Mouse (Mus musculus) gastrocnemius, postnatal 4 days (tissue): ENCODE results near the gene Tfcp2l1. TPM values are rescaled to one million over a fixed set of nuclear protein-coding genes. Genes with fewer than 3 reads are reported as not detected.
A peak's percentile ranks its signal among the peaks of the same experiment; 100 is the strongest.
"Not testable (repeated sequence)": the region's sequence is repeated elsewhere in the genome, so short reads cannot be mapped to it uniquely, and the experiment has no call there.

Experiments
- DNase-seq, 2 experiments: peaks; one replicate each; pipeline ENCODE4 v3.0.0; 2021 to 2022; ENCODE audit warnings: low spot score in 2 of 2, mixed read lengths in 2 of 2
- long read RNA-seq, 2 experiments: library from polyadenylated mRNA; stranded (forward); transcript quantifications; one replicate each; pipeline ENCODE4 v2.0.0; 2021
- total RNA-seq, 2 experiments: library from RNA; stranded (reverse); gene quantifications; 2 replicates each; pipeline ENCODE4 v1.2.3; 2021

Tfcp2l1 gene
- under 1 TPM; 0.23 to 0.37 TPM for total RNA-seq
- long read RNA-seq, experiment 1, partial matches to known transcripts: 0 of 1 reads
- long read RNA-seq, experiment 1, other reads (novel, unspliced or antisense): 1 of 1 reads
- long read RNA-seq, experiment 2: 0 reads

DNA sequence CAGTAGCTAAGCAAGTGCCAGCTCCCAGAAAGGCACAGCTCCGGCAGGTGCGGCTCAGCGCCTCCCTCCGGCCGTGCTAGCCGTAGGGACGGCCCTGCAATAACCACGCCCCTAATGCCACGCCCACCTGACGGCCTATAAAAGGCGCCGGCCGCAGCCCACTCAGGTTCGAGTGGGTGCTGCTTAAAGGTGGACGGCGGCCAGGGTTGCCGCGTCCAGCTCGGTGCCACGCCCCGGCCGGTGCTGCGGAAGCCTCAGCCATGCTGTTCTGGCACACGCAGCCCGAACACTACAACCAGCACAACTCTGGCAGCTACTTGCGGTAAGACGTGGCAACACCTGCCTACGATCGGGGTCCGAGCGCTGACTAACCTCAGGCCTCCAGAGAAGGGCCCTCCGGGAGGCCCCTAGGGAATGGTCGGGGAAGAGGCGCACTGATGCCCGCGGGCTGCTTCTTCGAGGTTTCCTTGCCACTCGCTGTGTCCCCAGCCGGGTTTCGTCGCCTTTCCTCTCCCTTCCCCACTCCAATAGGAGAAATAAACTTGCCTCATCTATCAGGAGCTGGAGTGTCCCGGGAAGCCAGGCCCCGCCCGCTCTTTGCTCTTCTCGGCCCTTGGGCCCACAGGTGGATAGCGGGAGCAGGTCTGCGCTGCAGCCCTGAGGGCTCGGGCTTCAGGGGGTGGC is at the start of gene Tfcp2l1:
Gene Tfcp2l1 (plus strand): TSS at position 165 of the 684 bp plus-strand sequence.
- peak; percentile 38 to 54 for DNase-seq

DNA sequence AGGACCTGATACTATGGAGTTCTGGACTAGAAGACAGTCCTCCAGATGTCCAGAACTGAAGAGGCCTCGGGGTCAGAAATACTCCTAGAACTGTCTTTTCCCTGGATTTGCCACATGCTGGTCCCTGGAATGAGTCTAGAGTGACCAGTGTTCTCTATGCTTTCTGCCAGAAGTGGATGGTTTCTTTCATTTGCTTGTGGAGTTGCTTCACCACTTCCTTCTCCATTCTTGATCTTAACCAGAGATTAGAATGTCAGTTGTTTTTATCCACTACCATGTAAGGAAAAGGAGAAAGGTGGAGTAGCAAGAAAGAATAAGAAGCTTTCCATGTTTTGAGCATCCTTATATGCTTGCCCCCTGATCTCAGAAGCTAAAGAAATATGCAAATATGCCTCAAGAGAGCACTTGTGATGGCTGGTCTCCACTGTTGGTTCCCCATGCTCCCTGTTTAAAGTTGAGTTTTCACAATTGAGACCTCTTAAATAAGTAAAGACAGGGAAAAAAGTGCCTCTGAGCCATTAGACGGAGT is 47.5 kb upstream of the Tfcp2l1 start:
- no peak for DNase-seq

DNA sequence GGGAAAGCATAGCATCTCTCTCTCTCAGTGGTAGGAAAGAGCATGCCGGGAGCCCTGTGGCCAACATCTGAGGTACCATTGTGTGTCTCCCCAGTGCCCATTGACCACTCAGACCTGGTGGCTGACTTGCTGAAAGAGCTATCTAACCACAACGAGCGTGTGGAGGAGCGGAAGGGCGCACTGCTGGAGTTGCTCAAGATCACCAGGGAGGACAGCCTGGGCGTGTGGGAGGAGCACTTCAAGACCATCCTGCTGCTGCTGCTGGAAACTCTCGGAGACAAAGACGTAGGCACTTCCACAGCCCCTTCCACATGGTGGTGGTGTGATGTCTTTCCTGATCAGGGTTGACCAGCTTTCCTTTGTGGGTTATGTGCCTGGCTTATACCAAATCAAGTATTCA is 46.6 kb upstream of the Tfcp2l1 start:
- DNase-seq: no peak

DNA sequence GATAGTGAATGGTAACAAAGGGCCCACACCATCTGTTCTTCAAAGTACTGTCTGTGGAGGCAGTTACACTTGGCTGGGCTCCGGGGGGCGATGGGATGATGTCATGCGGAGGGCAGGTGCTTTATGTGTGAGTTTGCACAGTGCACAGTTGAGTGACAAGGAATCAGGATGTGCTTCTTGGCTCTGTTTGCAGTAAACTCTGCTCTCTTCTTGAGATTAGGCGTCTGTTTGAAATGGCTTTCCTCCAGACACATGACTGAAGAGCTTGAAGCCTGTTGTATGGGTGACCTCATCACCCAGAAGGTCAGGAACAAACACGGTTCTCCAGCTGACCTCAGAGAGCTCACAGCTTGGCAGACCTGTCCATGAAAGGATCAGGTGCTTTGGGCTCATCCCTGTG is 38.0 kb upstream of the Tfcp2l1 start:
- no peak for DNase-seq

DNA sequence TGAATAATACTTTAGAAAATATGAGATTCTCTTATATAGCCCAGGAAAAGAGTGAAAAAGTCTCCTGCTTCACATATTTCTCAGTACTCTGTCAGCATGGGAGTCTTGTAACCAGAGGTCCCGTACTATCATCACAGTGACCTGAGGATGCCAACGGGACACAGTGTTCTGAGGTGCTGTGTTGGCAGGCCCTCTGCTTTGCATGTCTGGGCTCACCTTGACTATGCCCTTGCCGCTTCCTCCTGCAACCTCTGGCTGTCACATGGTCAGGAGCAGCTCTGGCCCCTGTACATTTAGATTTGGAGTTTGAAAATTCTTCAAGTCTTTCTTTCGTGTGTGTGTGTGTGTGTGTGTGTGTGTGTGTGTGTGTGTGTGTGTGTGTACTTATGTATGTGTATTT is 34.8 kb upstream of the Tfcp2l1 start:
- DNase-seq: no peak

DNA sequence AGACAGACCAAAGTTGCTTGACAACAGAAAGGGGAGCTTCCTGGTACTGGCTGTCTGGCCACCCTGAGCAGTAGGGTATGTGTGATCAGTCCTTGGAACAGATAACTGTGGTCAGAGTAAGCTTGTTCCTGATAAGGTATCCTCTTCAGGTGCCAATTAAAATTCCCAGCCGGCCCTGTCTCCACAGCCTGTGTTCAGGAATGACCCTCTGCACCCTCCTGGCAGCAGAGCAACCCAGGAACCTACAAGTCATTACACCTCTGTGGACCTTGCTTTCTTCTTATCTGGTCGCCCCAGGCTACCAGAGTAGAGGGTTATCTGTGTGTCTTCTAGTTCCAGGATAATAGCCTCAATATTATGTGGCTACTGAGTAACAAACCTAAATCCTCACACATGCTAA is 32.4 kb upstream of the Tfcp2l1 start:
- no peak for DNase-seq

DNA sequence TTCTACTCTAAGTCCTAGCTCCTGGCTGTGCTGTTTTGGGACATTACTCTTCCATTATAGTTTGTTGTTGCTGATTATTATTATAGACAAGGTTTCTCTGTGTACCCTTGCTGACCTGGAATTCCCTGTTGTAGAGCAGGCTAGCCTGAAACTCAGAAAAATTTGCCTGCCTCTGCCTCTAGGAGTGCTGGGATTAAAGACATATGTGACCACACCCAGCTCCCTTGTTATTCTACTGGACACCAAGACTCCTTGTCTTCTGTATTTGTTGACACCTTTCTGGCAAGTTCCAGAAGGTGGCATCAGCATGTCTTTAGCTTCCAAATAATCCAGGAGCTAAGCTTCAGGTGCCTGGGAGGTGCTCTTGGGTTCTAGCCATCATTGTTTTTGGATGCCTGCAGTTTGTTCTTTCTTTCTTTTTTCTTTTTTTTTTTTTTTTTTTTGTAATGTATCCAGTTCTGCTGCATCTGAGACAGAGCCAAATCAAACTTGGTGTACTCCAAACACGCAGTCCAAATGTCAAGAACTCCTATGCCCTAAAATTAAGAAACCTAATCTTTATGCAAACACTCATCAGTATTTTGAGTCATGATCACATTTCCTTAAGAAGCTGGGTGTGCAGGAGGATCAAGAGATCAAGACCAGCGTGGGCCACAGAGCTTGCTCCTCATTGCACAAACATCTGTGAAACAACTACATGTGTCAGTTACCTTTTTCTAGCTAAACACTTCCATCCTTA is 30.1 kb upstream of the Tfcp2l1 start:
- DNase-seq: no peak

DNA sequence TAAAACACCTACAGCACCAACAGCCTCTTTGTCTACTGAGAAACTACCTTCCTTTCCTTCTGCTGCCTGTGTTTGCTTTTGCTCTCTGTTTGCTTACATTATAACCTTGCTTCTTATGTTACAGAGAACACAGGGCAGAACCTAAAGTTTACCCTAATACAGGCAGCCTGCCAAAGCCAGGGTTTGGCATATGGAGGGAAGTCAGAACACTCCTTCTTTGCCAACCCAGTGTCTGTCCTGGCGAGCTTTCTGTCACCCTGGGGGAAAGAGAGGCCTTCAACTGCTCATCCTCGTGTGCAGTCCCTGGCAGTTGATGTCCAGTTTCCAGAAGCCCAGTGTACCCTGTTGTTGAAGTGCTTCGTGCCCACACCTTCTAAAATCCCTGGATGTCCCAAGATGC is 29.4 kb upstream of the Tfcp2l1 start:
- no peak for DNase-seq

DNA sequence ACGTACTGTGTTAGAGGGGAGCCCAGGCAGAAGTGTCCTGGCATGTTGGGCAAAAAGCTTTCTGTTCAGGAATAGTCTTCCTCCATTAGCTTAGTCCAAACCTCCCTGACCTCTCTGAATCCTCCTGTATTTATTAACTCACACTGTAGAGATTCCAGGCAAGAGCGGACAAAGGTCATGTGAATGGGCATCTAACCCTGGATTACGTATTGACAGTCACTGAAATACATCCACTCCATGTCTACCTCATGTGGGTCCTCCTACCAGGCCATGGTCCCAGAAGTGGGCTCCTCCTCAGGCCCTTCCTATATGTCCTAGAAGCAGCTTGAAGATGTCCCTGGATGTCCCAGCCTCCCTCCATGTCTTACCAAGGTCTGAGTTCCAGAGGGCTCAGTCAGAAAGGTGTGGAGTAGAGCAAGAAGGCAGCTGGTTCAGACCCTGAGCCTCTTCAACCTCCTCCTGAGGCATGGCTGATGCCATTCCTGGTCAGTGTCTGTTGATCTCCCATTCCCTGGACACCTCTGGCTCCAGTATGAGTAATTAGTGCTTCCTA is 14.0 kb upstream of the Tfcp2l1 start:
- no peak for DNase-seq

DNA sequence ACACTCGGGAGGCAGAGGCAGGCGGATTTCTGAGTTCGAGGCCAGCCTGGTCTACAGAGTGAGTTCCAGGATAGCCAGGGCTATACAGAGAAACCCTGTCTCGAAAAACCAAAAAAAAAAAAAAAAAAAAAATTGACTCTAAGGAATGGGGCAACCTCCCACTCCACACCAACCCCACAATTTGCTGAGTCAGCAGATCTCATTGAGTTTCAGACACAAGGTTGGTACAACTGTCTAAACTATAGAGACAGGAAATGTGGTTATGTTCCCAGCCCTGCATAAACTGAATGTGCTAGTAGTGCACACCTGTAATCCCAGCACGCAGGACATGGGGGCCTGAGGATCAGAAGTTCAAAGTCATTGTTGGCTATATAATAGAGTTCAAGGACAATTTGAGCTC is 6.7 kb upstream of the Tfcp2l1 start:
- DNase-seq: not testable (repeated sequence)

DNA sequence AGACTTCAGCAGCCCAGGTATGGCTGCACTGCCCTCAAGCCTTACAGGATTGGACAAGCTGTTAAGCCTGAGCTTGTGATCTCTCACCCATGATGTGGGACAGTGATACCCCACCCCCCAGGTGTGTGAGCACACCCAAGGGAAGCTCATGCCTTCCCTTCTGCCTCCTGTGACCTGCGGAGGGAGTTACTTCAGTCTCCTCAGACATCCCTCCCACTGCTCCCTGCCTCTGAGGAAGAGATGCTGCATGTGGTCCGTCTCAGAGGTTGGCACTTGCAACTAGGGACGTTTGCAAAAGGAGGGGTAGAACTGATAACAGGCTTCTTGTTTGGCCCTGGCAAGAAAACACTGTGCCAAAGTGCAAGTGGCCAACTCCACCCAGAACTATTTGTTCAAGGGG is 4.9 kb upstream of the Tfcp2l1 start:
- DNase-seq: no peak

DNA sequence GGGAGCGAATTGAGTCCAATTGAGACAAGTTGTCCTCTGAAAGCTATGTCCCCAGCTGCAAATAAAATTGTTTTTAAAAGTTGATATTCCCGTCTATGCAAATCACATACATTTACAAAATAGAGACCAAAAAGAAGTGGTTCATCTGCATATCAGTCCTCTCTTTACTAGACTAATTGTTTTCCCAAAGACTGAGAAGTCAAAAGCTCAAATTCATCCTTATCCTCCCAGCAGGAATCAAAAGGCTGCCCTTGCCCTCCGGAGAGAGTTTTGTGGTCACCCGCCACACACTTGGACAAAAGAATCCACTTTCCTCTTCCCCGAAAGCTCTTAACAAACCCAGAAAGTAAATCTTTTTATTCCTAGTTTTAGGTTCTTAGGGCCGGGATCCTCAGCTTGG is 2.3 kb upstream of the Tfcp2l1 start:
- no peak for DNase-seq

DNA sequence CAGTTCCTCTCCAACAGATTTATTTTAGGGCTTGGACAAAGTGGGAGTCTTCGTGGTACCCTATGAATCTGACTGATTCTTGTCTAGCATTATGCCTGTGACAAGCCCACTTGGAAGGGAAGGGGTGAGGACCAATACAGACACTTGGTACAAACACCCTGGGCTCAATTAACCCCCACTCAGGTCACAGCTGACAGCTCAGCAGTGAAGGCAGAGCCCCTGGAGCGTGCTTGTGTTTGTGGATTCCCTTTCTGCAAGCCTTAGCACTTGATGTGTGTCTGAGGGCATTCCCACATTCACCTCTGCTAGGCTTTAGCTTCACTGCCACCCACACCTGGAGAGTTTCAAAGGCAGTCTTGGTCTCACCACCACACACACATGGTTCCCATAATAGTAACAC is 1.8 kb upstream of the Tfcp2l1 start:
- DNase-seq: no peak

DNA sequence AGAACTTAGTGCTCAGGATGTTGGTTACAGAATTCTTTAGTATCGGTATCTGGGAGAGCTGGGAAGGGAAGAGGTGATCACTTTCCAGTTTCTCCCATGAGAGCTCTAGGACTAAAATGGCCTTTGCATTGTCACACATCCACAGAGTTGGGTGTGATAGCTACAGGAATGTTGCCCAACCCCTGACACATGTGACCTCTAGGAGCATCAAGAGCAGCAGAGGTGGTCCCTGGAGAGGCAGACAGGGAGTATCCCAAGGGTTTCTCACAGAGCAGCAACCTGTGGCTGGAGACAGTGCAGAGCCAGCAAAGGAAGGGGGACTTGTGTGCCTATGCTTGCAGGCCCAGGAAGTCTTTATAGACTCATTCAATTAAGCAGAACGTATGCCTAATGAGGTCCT is 1.3 kb upstream of the Tfcp2l1 start:
- no peak for DNase-seq

DNA sequence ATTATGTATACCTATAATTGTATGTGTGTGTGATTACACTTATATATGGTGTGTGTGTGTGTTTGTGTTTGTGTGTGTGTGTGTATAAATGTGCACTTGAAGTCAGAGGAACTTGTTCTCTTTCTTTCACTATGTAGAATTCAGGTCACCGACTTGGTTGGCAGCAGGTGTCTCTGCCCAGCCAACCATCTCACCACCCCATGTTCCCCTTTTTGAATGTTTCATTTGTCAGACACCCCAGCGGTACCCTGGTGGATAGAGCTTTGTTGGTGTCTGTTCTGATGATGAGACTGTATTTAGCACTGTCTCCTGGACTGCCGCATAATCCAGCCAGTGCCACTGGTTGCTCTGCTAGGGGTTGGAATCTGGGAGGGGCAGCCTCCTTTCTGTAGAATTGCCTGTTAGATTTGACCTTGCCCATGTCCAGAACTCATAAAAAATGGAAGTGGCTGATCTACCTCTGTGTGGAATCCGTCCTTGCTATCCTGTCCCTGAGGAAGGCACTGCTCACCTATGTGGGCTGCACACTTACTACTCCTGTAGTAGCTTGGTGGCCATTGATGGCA is 5.8 kb downstream of the Tfcp2l1 start:
- no peak for DNase-seq

DNA sequence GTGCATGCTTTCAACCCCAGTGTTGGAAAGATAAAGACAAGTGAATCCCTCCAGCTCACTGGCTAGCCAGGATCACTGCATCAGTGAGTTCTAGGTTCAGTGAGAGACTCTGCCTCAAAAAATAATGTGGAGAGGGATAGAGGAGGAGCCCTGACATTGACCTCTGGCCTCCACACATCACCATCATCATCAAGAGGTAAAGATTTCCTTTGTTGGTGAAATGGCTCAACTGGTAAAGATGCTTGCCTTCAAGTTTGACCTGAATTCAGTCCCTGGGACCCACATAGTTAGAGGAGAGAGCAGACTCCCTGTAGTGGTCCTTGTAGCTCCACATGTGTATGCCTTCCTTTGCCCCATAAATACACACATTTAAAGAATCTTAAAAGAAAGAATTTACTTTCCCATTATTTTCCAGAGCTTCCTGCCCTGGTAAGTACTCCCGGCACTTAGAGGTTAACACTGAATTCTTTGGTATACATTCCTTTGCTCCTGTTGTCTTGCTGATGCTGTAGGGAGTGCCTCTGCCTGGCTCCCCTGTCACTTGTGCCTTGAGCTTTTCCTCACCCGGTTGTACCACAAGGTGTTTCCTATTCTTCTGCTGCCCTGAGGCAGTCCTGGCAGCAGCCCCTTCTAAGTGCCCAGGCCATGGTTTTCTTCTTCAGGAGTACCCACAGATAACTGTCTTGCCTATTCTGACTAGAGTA is 14.7 kb downstream of the Tfcp2l1 start:
- no peak for DNase-seq

DNA sequence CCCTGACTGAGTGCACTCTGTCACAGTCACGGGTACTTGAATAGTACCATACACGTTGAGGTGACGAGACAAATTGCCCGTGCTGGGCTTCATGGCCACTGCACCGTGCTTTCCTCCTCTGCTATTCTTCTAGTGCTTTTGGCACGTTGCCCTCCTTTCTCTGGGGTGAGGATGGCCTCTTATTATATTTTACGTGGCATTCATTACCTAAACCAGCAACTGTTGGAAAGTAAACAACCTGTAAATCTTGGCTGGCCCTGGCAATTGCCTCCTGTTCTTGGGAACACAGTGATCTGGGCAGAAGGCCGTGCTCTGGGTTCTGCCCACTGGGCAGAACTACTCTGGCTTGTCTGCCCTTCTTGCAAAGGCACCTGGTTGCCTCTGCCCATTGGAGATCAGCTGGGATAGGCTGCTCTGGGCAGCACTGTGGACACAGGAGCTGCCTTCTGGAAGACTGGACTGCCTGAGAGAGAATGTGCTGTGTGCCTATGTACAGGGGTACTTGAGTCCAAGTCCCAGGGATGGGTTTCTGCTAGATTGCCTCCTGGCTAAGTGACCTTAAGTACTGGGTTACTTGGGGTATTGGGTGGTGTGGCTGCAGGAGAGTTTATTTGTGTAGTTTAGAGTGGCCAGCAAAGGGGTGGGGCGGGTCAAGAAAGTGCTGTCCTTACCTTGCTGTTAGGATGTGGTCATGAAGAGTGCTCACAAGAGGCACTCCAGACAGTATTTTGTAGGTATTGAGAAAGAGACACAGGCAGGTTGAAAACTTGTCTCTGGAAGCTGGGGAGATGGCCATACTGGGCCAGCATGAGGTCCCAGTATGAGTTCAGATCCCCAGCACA is 15.6 kb downstream of the Tfcp2l1 start:
- DNase-seq: no peak

DNA sequence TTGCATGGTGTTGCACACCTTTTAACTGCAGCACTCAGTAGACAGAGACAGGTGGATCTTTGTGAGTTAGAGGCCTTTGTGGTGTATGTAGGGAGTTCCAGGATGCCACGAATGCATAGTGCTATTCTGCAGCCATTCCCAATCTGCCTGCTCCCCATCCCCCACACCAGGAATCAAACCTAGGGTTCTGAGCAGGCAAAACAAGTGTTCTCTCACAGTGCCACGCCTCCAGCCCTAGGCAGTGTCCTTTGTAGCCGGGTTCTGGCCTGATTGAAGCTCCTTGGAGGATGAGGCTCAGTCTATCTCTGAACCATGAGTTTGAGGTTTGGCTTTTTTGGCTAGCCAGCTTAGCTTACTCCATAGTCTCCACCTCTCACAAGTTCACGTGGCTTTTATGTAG is 18.0 kb downstream of the Tfcp2l1 start:
- no peak for DNase-seq

DNA sequence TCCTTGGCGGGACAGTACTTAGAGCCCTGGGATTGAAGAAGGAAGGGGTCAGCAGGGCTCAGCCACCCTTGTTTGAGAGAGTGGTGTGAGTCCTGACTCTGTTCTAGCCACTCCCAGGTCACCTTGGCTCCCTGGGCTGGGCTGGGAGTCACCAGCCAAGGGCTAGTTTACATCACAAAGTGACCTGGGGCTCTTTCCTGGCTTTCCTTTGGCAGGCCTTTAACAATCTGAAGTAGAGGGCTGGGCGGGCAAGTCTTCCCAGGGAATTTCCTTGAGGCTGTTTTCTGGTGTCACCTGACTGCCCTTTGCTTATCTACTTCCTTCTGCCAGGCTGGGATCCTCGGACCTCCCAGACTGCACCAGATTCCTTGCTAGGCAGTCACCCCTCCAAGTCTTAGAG is 20.3 kb downstream of the Tfcp2l1 start:
- DNase-seq: no peak
